Mouse (Mus musculus): ENCODE measurements at regions not wholly inside any gene's neighbourhood (a gene's known extent, or its start where the extent isn't known, plus 50 kb on each side); places are given as distances from the start of the nearest gene placed in this dataset.

DNA sequence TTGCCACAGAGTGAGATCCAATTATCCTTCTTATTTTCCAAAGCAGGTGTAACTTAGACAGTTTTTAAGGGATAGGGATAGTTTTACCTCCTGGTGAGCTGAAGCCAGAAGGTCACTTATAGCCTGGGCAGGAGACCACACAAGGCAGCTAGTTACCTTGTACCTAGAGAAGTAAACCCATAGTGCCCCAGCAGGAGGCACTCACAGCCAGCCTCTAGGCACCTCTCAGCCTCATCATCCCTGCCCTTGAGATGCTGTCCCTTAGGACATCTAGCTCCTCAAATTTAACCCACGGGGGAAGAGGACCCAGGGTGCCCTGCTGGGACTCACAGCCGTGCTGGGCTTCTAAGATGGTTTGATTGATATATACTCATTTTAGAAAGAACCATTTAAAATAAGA is 163.7 kb downstream of the Kcna5 start:
- Histone ChIP-seq H3K4me1 (ENCODE audit: control insufficient read depth, insufficient read depth, low read length) (no peaks in the 10 kb centered on the region), H3K27ac (ENCODE audit: insufficient read depth, low read length) (no peak overlapping the region), H3K4me3 (ENCODE audit: insufficient read depth, low read length) (no peak overlapping the region)

GRCm38 (mm10) chr6:126365495-126365894 is 169.7 kb downstream of the Kcna5 start:
- Histone ChIP-seq H3K4me3 (ENCODE audit: insufficient read depth, low read length) (no peak overlapping the region), H3K27ac (ENCODE audit: insufficient read depth, low read length) (no peak overlapping the region), H3K4me1 (ENCODE audit: control insufficient read depth, insufficient read depth, low read length) (no peaks in the 10 kb centered on the region)
- TF ChIP-seq CTCF (IDR thresholded peaks at IDR 0.05; ENCODE audit: extremely low read depth, insufficient read depth, low read length) (no peak), POLR2A (IDR thresholded peaks at IDR 0.05; ENCODE audit: extremely low read depth, insufficient read depth, low read length) (no peak)

More for the DNA sequence above, 163.7 kb downstream of the Kcna5 start:
- no peak for TF ChIP-seq CTCF (IDR thresholded peaks at IDR 0.05; ENCODE audit: extremely low read depth, insufficient read depth, low read length)
- no peak for TF ChIP-seq POLR2A (IDR thresholded peaks at IDR 0.05; ENCODE audit: extremely low read depth, insufficient read depth, low read length)

GRCm38 (mm10) chr6:126362331-126362730 is 172.9 kb downstream of the Kcna5 start:
- TF ChIP-seq POLR2A (IDR thresholded peaks at IDR 0.05; ENCODE audit: extremely low read depth, insufficient read depth, low read length): no peak
- TF ChIP-seq CTCF (IDR thresholded peaks at IDR 0.05; ENCODE audit: extremely low read depth, insufficient read depth, low read length): no peak
- Histone ChIP-seq H3K4me3 (ENCODE audit: insufficient read depth, low read length) (no peak overlapping the region), H3K27ac (ENCODE audit: insufficient read depth, low read length) (no peak overlapping the region), H3K4me1 (ENCODE audit: control insufficient read depth, insufficient read depth, low read length) (no peaks in the 10 kb centered on the region)

GRCm38 (mm10) chr6:126353346-126353745 is 181.9 kb downstream of the Kcna5 start:
- no peaks in the 10 kb centered on the region for H3K4me1 ChIP-seq (ENCODE audit: control insufficient read depth, insufficient read depth, low read length)
- H3K4me3 ChIP-seq (ENCODE audit: insufficient read depth, low read length): no peak overlapping the region
- TF ChIP-seq CTCF (IDR thresholded peaks at IDR 0.05; ENCODE audit: extremely low read depth, insufficient read depth, low read length) (no peak), POLR2A (IDR thresholded peaks at IDR 0.05; ENCODE audit: extremely low read depth, insufficient read depth, low read length) (no peak)
- H3K27ac ChIP-seq (ENCODE audit: insufficient read depth, low read length): no peak overlapping the region

DNA sequence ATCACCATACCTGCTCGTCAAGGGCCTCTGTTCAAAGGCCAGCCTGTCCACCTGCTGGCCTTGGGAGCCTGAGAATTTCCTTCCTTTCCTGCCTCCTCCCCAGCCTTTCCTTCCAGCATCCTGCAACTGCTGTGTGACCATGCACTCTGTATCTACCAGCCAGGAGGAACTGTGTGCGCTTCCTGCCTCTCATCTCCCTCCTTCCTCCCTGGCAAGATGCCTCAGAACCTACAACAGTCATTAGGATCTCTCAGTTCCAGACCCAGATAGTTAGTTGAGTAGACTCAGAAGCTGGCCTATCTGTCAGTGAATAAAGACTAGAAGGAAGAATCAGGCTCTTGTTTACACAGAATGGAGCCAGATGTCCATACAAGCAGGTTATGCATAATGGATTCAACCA is 183.8 kb upstream of the Ntf3 start:
- H3K27ac ChIP-seq (ENCODE audit: insufficient read depth, low read length): no peak overlapping the region
- no peak overlapping the region for H3K4me3 ChIP-seq (ENCODE audit: insufficient read depth, low read length)
- TF ChIP-seq POLR2A (IDR thresholded peaks at IDR 0.05; ENCODE audit: extremely low read depth, insufficient read depth, low read length) (no peak), CTCF (IDR thresholded peaks at IDR 0.05; ENCODE audit: extremely low read depth, insufficient read depth, low read length) (no peak)
- no peaks in the 10 kb centered on the region for H3K4me1 ChIP-seq (ENCODE audit: control insufficient read depth, insufficient read depth, low read length)

GRCm38 (mm10) chr6:126349905-126350304 is 183.2 kb upstream of the Ntf3 start:
- Histone ChIP-seq H3K4me1 (ENCODE audit: control insufficient read depth, insufficient read depth, low read length) (no peaks in the 10 kb centered on the region), H3K27ac (ENCODE audit: insufficient read depth, low read length) (no peak overlapping the region), H3K4me3 (ENCODE audit: insufficient read depth, low read length) (no peak overlapping the region)
- TF ChIP-seq POLR2A (IDR thresholded peaks at IDR 0.05; ENCODE audit: extremely low read depth, insufficient read depth, low read length) (no peak), CTCF (IDR thresholded peaks at IDR 0.05; ENCODE audit: extremely low read depth, insufficient read depth, low read length) (no peak)

DNA sequence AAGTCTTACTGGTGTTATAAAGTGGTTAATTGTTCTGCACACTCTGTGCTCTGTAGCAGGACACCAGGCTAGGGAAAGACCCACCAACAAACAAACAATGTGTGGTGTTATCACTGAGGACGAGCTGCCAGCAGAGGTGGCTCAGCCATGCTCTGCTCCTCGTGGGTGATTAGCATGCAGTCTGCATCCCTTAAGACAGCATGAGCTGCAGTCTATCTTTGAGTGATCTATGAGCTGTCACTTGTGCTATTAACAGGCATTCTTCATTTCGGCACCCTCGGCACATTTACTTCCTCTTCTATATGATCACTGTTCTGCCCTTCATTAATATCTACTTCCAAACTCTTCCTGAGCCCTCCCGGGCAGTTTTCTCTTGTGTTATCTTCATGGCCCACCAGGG is 178.5 kb upstream of the Ntf3 start:
- H3K4me1 ChIP-seq (ENCODE audit: control insufficient read depth, insufficient read depth, low read length): no peaks in the 10 kb centered on the region
- no peak overlapping the region for H3K4me3 ChIP-seq (ENCODE audit: insufficient read depth, low read length)
- TF ChIP-seq CTCF (IDR thresholded peaks at IDR 0.05; ENCODE audit: extremely low read depth, insufficient read depth, low read length) (no peak), POLR2A (IDR thresholded peaks at IDR 0.05; ENCODE audit: extremely low read depth, insufficient read depth, low read length) (no peak)
- H3K27ac ChIP-seq (ENCODE audit: insufficient read depth, low read length): no peak overlapping the region

DNA sequence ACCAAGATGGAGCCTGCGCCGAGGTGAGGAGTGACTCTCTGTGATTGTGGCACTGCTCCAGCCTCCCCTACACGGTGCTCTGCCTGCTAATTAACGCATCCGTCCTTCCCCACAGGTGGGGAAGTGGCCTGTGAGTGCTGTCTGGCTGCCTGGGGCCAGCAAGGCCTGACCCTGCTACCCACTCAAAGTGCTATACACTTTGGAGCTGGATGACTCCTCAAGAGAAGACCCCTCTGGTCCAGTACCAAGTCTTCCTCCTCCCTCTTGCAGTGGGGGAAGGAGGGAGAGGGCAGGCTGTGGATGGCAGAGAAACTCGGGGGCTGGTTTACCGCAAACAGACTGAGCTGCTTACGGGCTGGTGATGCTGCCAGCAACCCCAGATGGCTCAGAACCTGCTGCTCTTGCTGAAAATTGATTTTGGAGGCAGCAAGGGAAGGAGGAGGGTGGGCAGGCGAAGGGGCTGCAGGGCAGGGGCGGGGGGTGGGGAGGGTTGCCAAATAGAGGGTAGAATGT is 173.4 kb upstream of the Ntf3 start:
- Histone ChIP-seq H3K27ac (ENCODE audit: insufficient read depth, low read length) (no peak overlapping the region), H3K4me1 (ENCODE audit: control insufficient read depth, insufficient read depth, low read length) (no peaks in the 10 kb centered on the region), H3K4me3 (ENCODE audit: insufficient read depth, low read length) (no peak overlapping the region)
- no peak for TF ChIP-seq POLR2A (IDR thresholded peaks at IDR 0.05; ENCODE audit: extremely low read depth, insufficient read depth, low read length)
- TF ChIP-seq CTCF (IDR thresholded peaks at IDR 0.05; ENCODE audit: extremely low read depth, insufficient read depth, low read length): no peak

DNA sequence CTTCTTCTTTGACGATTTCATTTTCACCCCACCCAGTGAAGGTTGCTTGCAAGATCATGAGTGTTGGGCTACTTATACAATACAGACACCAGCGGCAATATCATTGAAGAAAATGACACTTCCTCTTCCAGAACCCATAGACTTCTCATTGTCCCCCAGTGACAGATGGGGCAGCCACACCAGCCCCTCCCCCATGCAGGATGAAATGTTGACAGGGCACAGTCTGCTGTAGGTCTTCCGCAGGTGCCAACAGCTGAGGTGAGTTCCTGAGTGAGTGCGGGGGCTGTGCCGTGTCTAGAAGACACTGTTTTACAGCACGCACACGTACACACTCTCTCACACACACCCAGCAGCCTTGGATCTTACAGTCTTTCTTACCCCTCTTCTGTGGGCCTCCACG is 171.0 kb upstream of the Ntf3 start:
- no peak overlapping the region for H3K4me3 ChIP-seq (ENCODE audit: insufficient read depth, low read length)
- peaks cover 2% of the 10 kb centered on the region; the same call in 1 of the 2 replicates for H3K4me1 ChIP-seq (ENCODE audit: control insufficient read depth, insufficient read depth, low read length)
- H3K27ac ChIP-seq (ENCODE audit: insufficient read depth, low read length): no peak overlapping the region
- TF ChIP-seq POLR2A (IDR thresholded peaks at IDR 0.05; ENCODE audit: extremely low read depth, insufficient read depth, low read length): no peak
- no peak for TF ChIP-seq CTCF (IDR thresholded peaks at IDR 0.05; ENCODE audit: extremely low read depth, insufficient read depth, low read length)

GRCm38 (mm10) chr6:126334258-126334657 is 167.5 kb upstream of the Ntf3 start:
- TF ChIP-seq CTCF (IDR thresholded peaks at IDR 0.05; ENCODE audit: extremely low read depth, insufficient read depth, low read length): no peak
- TF ChIP-seq POLR2A (IDR thresholded peaks at IDR 0.05; ENCODE audit: extremely low read depth, insufficient read depth, low read length): no peak
- Histone ChIP-seq H3K4me3 (ENCODE audit: insufficient read depth, low read length) (no peak overlapping the region), H3K27ac (ENCODE audit: insufficient read depth, low read length) (no peak overlapping the region), H3K4me1 (ENCODE audit: control insufficient read depth, insufficient read depth, low read length) (peaks cover 2% of the 10 kb centered on the region; the same call in 1 of the 2 replicates)
